Mouse (Mus musculus) spleen, postnatal 14 days (tissue): ENCODE measurements around the gene Olfr314.
"Not testable (repeated sequence)": the region's sequence is repeated elsewhere in the genome, so short reads cannot be mapped to it uniquely, and the experiment has no call there.

Experiments used
- DNase-seq, 2 experiments: peaks; one replicate each; pipeline ENCODE4 v3.0.0; 2021 to 2022; ENCODE audit warnings: low spot score in 2 of 2

Olfr314 gene

GRCm38 (mm10) chr11:58832541-58832940 lies 49.8 kb downstream of the Olfr314 start:
- not testable (repeated sequence) for DNase-seq
